Mouse (Mus musculus) liver, embryonic 12.5 days (tissue): Measurements from ENCODE around the gene D930007J09Rik. TPM values are rescaled to one million over a fixed set of nuclear protein-coding genes. Genes with fewer than 3 reads are reported as not detected.
A peak's percentile ranks its signal among the peaks of the same experiment; 100 is the strongest.

Experiments
- ATAC-seq: fragments of 200-750 bp; cut with Nextera tagmentation; 2 replicates; pipeline ENCODE4 v1.8.0; 2017; ENCODE audit warnings: moderate number of reproducible peaks, mild to moderate bottlenecking, moderate library complexity
- H3K27ac ChIP-seq: fragments of 300-500 bp; sonication (generic); 2 replicates; pipeline ENCODE4 v1.5.1; 2016; ENCODE audit warnings: mild to moderate bottlenecking
- H3K27me3 ChIP-seq: fragments of 300-500 bp; sonication (generic); replicated peaks from 2 replicates; pipeline ENCODE4 v1.6.1; 2016; ENCODE audit warnings: mild to moderate bottlenecking, moderate library complexity
- H3K36me3 ChIP-seq: fragments of 300-500 bp; sonication (generic); 2 replicates; pipeline ENCODE4 v1.6.1; 2016; ENCODE audit warnings: mild to moderate bottlenecking, moderate library complexity
- H3K4me1 ChIP-seq: fragments of 300-500 bp; sonication (generic); 2 replicates; pipeline ENCODE4 v1.6.1; 2016
- H3K4me2 ChIP-seq: fragments of 300-500 bp; sonication (generic); 2 replicates; pipeline ENCODE4 v1.6.1; 2016; ENCODE audit warnings: mild to moderate bottlenecking, moderate library complexity
- H3K4me3 ChIP-seq: fragments of 300-500 bp; sonication (generic); 2 replicates; pipeline ENCODE4 v1.5.1; 2016; ENCODE audit warnings: mild to moderate bottlenecking, moderate library complexity
- H3K9ac ChIP-seq: fragments of 300-500 bp; sonication (generic); 2 replicates; pipeline ENCODE4 v1.6.1; 2016; ENCODE audit warnings: mild to moderate bottlenecking, moderate library complexity
- H3K9me3 ChIP-seq: fragments of 300-500 bp; sonication (generic); replicated peaks from 2 replicates; pipeline ENCODE4 v1.6.1; 2016; ENCODE audit warnings: mild to moderate bottlenecking, moderate library complexity
- WGBS: fragments of 180-500 bp; shearing (Covaris S2); methylation state at CpG from one replicate; pipeline ENCODE4 v1.1.7; 2016; ENCODE audit not compliant: insufficient replicate concordance; 5-methylcytosine and 5-hydroxymethylcytosine counted together
- polyA plus RNA-seq: library from polyadenylated mRNA; unstranded; fragments of >200 nt; fragmentation: Nextera tagmentation; extraction: Ambion mirVana; gene quantifications from 2 replicates; pipeline ENCODE4 v1.2.1, GENCODE M21; 2016

Gene D930007J09Rik
- polyA plus RNA-seq, 1 experiment from 2014 or later, result not detected

GRCm38 (mm10) chr13:32831505-32832273 is 29.0 kb upstream of the D930007J09Rik start:
- Histone ChIP-seq H3K4me1 (peaks cover 6% of the 10 kb centered on the region; the same call in 1 of the 2 replicates), H3K27me3 (no peaks in the 10 kb centered on the region), H3K4me2 (no peak overlapping the region), H3K4me3 (no peak overlapping the region), H3K36me3 (no peaks in the 10 kb centered on the region), H3K27ac (no peak overlapping the region), H3K9me3 (no peaks in the 10 kb centered on the region), H3K9ac (no peak overlapping the region)
- 42% methylated on average over 3 of the region's 3 CpGs for WGBS
- no peak for ATAC-seq

- Histone ChIP-seq H3K4me3 (no peak overlapping the region), H3K4me1 (peaks cover 6% of the 10 kb centered on the region), H3K27me3 (no peaks in the 10 kb centered on the region), H3K27ac (no peak overlapping the region), H3K36me3 (no peaks in the 10 kb centered on the region), H3K9me3 (no peaks in the 10 kb centered on the region), H3K9ac (no peak overlapping the region), H3K4me2 (no peak overlapping the region)
- ATAC-seq, result no peak
- WGBS, result 16% methylated on average over 4 of the region's 4 CpGs
Observed at GRCm38 (mm10) chr13:32828886-32829285, 26.2 kb upstream of the D930007J09Rik start.

- no peak overlapping the region for H3K9ac ChIP-seq
- 39% methylated on average over 4 of the region's 4 CpGs for WGBS
- peak; percentile 54; the same call in 1 of the 2 replicates for ATAC-seq
- H3K4me3 ChIP-seq, result no peak overlapping the region
- H3K4me1 ChIP-seq, result peaks cover 6% of the 10 kb centered on the region
- H3K27ac ChIP-seq, result no peak overlapping the region
- H3K9me3 ChIP-seq, result no peaks in the 10 kb centered on the region
- no peak overlapping the region for H3K4me2 ChIP-seq
- no peaks in the 10 kb centered on the region for H3K27me3 ChIP-seq
- peaks cover 6% of the 10 kb centered on the region; the same call in 1 of the 2 replicates for H3K36me3 ChIP-seq
Observed at GRCm38 (mm10) chr13:32827951-32828350, 25.3 kb upstream of the D930007J09Rik start.

GRCm38 (mm10) chr13:32827111-32827822 is 24.6 kb upstream of the D930007J09Rik start:
- Histone ChIP-seq H3K4me3 (no peak overlapping the region), H3K4me2 (no peak overlapping the region), H3K36me3 (peaks cover 12% of the 10 kb centered on the region; the same call in 1 of the 2 replicates), H3K27me3 (no peaks in the 10 kb centered on the region), H3K9me3 (no peaks in the 10 kb centered on the region), H3K4me1 (peaks cover 6% of the 10 kb centered on the region), H3K27ac (no peak overlapping the region), H3K9ac (no peak overlapping the region)
- no peak for ATAC-seq
- 63% methylated on average over 3 of the region's 3 CpGs for whole genome bisulfite sequencing

- Histone ChIP-seq H3K27me3 (no peaks in the 10 kb centered on the region), H3K4me1 (peaks cover 6% of the 10 kb centered on the region), H3K27ac (no peak overlapping the region), H3K9ac (no peak overlapping the region), H3K36me3 (peaks cover 28% of the 10 kb centered on the region), H3K4me2 (no peak overlapping the region), H3K9me3 (no peaks in the 10 kb centered on the region), H3K4me3 (no peak overlapping the region)
- no peak for ATAC-seq
- 76% methylated on average over 8 of the region's 8 CpGs for WGBS
Observed at GRCm38 (mm10) chr13:32825546-32825945, 22.9 kb upstream of the D930007J09Rik start.

GRCm38 (mm10) chr13:32824377-32825330 is 22.0 kb upstream of the D930007J09Rik start:
- ATAC-seq, result no peak
- no peaks in the 10 kb centered on the region for H3K9me3 ChIP-seq
- no peak overlapping the region for H3K9ac ChIP-seq
- 63% methylated on average over 6 of the region's 6 CpGs for WGBS
- H3K4me2 ChIP-seq, result no peak overlapping the region
- peaks cover 37% of the 10 kb centered on the region for H3K36me3 ChIP-seq
- H3K27me3 ChIP-seq, result no peaks in the 10 kb centered on the region
- H3K27ac ChIP-seq, result no peak overlapping the region
- peaks cover 6% of the 10 kb centered on the region for H3K4me1 ChIP-seq
- no peak overlapping the region for H3K4me3 ChIP-seq

DNA sequence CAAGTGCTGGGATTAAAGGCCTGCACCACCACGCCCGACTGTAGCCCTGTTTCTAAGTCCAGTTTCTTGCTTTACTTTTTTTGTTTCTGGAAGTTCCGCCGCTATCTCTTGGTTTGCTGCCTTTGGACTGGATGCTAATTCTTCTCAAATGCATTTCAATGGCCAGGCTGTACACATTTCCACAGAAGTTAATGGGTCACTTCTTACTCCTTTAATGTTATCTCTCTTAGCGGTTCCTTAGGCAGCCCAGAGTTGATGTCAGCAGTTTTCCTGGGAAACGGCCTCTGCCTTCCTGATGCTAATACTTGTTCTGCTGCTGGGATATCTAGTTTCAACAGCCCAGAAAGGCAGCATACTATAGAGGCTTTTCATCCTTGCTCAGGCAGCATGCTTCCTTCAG is 20.5 kb upstream of the D930007J09Rik start:
- H3K4me3 ChIP-seq, result no peak overlapping the region
- no peak overlapping the region for H3K9ac ChIP-seq
- no peaks in the 10 kb centered on the region; the same call in 1 of the 2 replicates for H3K4me1 ChIP-seq
- 86% methylated on average over 6 of the region's 6 CpGs for WGBS
- ATAC-seq, result no peak
- H3K9me3 ChIP-seq, result no peaks in the 10 kb centered on the region
- H3K27me3 ChIP-seq, result no peaks in the 10 kb centered on the region
- no peak overlapping the region for H3K4me2 ChIP-seq
- H3K36me3 ChIP-seq, result peaks cover 53% of the 10 kb centered on the region
- H3K27ac ChIP-seq, result no peak overlapping the region

DNA sequence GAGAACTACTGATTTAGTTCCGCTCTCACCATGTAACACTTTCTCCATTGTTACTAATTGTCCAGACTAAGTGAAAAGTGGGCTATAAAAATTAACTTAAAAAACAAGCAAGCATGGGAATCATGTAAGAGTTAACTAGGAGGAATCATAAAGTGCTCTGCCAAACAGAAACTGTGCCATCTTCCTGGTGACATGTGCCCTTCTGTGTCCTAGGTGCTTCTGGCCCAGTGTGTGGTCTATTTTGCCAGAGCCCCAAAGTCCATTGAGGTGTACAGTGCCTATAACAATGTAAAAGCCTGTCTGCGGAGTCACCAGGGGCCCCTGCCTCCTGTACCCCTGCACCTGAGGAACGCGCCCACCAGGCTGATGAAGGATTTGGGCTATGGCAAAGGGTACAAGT is 19.0 kb upstream of the D930007J09Rik start:
- H3K4me1 ChIP-seq, result no peaks in the 10 kb centered on the region; the same call in 1 of the 2 replicates
- H3K9ac ChIP-seq, result no peak overlapping the region
- H3K27me3 ChIP-seq, result no peaks in the 10 kb centered on the region
- no peak overlapping the region for H3K4me2 ChIP-seq
- peaks cover 66% of the 10 kb centered on the region for H3K36me3 ChIP-seq
- H3K4me3 ChIP-seq, result no peak overlapping the region
- no peak for ATAC-seq
- H3K9me3 ChIP-seq, result no peaks in the 10 kb centered on the region
- H3K27ac ChIP-seq, result no peak overlapping the region
- 82% methylated on average over 4 of the region's 4 CpGs for WGBS

DNA sequence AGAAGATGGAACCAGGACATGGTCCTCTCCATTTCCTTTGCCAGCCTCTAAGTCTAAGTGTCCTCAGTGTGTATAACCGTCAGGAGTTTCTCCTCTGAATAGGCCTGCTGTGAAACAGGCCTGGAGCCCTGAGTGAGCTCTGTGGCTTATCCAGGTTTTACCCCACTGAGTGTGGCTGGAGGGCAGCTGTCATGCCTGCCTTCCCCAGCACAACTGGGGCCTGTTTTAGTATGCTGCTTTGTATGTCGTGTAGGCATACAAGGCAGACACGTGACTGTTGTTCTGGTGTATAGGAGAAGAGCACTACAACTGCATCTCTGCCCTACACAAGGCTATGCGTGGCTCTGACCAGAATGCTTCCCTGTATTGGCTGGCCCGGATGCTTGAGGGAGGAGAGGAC is 17.3 kb upstream of the D930007J09Rik start:
- no peak for ATAC-seq
- Histone ChIP-seq H3K4me1 (no peaks in the 10 kb centered on the region; the same call in 1 of the 2 replicates), H3K9ac (no peak overlapping the region), H3K4me2 (no peak overlapping the region), H3K4me3 (no peak overlapping the region), H3K9me3 (no peaks in the 10 kb centered on the region), H3K27ac (no peak overlapping the region), H3K36me3 (peaks cover 80% of the 10 kb centered on the region), H3K27me3 (no peaks in the 10 kb centered on the region)
- 85% methylated on average over 5 of the region's 5 CpGs for WGBS

DNA sequence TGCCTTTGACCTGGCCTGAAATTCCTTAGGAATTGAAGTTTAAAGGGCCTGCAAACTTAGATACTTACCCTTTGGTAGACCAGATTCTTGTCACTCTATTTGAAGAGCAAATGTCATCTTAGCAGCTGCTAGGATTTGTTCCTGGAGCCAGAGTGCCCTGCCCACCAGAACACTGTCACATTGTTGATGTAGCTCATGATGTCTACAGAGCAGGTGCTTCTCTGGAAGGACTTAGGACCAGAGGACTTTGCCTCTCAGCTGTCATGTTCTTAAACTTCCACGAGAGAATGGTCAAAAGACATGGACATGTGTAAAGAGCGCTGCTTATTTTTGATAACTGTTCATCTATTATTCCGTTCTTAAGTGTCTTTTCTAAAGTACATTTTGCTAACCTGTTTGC is 16.6 kb upstream of the D930007J09Rik start:
- Histone ChIP-seq H3K27ac (no peak overlapping the region), H3K4me2 (no peak overlapping the region), H3K4me3 (no peak overlapping the region), H3K27me3 (no peaks in the 10 kb centered on the region), H3K36me3 (peaks cover 82% of the 10 kb centered on the region), H3K4me1 (no peaks in the 10 kb centered on the region), H3K9me3 (no peaks in the 10 kb centered on the region), H3K9ac (no peak overlapping the region)
- 81% methylated on average over 3 of the region's 3 CpGs for WGBS
- no peak for ATAC-seq

DNA sequence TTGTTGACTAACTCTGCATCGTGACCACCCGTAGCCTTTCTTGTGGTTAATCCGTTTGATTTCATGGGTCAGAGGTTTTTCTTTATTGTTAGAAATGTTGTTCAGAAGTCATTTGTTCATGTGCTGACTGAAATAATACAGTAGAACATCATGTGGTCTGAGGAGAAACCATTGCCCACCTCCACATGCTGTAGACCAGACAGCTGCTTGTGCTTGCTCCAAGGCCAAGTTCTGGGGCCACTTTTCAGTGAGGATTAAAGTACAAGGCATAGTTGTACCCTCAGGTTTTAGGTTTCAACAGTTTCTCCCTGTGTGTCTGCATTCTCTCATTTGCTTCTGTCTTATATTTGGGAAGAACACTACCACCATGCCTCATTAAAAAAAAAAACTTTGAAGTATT is 5.0 kb upstream of the D930007J09Rik start:
- H3K27ac ChIP-seq, result no peak overlapping the region
- H3K36me3 ChIP-seq, result peaks cover 64% of the 10 kb centered on the region
- peaks cover 22% of the 10 kb centered on the region for H3K4me1 ChIP-seq
- no peak for ATAC-seq
- H3K4me3 ChIP-seq, result no peak overlapping the region
- H3K27me3 ChIP-seq, result no peaks in the 10 kb centered on the region
- WGBS, result 82% methylated on average over 3 of the region's 3 CpGs
- H3K9me3 ChIP-seq, result no peaks in the 10 kb centered on the region
- no peak overlapping the region for H3K9ac ChIP-seq
- H3K4me2 ChIP-seq, result no peak overlapping the region
